Mouse (Mus musculus): Measurements from ENCODE around the gene Tff3.

Tff3 gene

DNA sequence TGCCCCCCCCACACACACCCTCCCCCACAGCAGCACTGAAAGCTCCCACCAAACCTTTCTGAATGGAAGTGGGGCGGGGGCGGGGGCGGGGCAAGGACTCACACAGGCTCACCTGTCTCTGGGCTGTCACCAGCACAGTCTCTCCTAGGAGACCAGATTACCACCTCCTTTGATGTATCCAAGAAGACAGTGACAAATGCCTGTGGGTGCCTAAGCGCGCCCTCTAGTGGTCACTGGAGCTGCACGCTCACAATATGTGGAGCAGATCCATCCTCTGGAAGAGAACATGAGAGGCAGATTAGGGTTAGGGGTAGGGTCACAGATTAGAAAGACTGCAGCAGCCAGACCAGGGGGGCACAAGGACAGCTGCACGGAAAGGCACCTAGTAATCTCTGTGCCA lies 10.0 kb downstream of the Tff3 start:
- DNase-seq, result peak; percentile 79

DNA sequence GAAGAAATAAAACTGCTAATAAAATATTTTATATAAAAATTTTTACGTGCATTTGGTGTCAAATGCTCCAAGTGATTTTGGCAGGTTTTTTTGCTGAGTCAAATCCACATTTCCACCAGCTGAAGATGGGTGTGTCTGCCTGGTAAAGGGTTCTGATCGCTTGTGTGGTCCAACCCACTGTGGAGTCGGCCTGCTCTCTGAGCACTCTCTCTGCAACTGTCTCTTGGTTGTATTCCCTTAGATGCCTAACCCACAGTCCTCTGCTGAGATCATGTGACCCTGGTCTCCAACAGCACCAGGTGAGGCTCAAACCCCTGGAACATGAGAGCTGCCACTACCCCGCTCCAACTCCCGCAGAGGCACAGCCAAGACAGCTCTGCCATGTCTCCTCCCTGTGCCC lies 11.5 kb downstream of the Tff3 start:
- DNase-seq, result no peak

DNA sequence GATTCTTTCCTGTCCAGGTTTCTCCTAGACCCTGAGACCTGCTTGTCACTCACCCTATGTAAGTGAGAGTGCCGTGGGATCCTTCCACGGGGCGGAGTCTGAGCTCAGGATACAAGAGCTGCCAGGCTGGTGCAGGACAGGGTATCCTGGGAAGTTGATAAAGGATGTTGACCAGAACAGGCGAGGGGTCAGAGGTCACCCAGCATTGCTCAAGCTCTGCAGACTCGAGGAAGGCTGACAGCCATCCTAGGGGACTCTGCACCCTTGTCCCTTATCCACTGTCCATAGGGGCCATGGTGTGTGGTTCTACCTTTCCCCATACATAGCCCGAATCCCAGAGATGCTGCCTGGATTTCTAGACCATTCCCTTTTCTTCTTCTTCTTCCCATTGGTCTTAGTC lies 13.4 kb downstream of the Tff3 start:
- DNase-seq, result no peak

DNA sequence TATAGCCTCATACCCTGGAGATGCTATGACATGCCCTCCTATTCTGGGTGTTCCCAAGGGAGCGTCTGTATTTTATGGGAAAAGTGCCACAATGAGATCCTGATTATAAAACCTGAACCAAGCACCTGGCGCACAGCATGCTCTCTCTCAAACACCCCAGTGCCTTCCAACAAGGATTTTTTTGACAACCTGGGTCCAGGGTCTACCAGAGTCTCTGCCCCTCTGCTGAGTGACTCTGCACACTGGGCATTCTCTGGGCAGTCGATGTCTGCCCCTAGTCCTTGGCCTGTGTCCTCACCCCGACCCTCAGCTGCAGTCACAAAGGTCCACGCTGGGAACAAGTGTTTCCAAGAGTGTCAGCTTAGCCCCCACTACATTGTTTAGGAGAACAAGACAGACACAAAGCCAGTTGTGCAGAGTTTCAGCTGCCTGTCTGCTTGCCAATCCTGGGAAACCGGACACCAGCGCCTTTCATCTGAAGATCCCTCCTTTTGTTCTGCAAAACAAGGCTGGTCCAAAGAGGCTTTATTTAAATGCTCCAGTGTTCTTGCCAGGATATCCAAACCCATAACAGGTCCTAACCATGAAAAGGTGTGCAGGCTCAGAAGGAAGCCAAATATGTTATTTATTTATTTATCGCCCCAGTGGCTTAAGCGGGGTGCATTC lies 16.1 kb downstream of the Tff3 start:
- DNase-seq, result no peak

DNA sequence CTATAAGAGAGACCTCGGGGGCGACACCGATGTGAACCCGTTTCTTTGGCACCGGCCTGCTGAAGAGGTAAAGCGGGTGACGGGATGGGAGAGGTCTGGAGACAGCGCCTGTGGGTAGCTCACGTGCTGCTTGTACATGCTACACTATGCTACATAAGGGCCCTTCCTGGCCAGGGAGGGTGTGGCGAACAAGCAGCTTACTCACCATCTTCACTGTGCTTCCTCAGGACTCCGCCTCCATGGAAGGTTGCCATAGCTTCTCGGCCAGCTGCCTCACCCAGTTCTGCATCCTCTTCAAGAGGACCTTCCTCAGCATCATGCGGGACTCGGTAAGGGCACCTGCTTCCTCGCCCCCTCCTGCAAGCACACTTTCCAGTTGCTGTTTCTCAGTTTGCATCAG lies 21.1 kb downstream of the Tff3 start:
- DNase-seq, result no peak

- DNase-seq, result no peak
Measured at GRCm38 (mm10) chr17:31103823-31104222, 25.6 kb downstream of the Tff3 start.

DNA sequence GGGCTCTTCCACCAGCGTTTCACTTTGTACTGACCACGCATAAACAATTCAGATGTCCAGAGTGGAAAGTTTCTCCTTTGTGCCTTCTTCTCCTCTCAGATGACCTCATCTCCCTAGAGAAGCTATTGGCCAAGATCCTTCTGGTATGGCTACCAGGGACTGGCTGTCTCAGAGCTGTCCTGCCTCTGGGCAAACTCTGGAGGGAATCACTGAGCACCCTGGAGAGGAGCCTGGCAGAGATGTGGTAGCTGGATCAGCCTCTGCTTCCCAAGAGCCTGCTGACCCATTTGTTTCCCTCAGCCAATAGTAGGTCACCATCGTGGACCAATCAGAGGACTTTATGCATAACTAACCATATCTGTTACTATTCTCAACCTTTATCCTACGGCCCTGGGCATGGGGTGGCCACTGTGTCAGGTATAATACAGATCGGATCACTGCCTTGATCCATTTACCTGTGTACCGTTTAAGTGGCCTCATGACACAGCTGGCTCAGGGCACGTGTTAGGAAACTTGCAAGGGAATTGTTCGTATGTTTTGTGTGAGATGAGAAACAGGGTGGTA lies 26.4 kb downstream of the Tff3 start:
- DNase-seq, result no peak

GRCm38 (mm10) chr17:31098788-31099187 lies 30.7 kb downstream of the Tff3 start:
- DNase-seq, result no peak

- DNase-seq, result no peak
Measured at GRCm38 (mm10) chr17:31096893-31097292, 32.6 kb downstream of the Tff3 start.

- DNase-seq, result no peak
Measured at GRCm38 (mm10) chr17:31095570-31095969, 33.9 kb downstream of the Tff3 start.

- no peak for DNase-seq
Measured at GRCm38 (mm10) chr17:31094781-31095180, 34.7 kb downstream of the Tff3 start.

DNA sequence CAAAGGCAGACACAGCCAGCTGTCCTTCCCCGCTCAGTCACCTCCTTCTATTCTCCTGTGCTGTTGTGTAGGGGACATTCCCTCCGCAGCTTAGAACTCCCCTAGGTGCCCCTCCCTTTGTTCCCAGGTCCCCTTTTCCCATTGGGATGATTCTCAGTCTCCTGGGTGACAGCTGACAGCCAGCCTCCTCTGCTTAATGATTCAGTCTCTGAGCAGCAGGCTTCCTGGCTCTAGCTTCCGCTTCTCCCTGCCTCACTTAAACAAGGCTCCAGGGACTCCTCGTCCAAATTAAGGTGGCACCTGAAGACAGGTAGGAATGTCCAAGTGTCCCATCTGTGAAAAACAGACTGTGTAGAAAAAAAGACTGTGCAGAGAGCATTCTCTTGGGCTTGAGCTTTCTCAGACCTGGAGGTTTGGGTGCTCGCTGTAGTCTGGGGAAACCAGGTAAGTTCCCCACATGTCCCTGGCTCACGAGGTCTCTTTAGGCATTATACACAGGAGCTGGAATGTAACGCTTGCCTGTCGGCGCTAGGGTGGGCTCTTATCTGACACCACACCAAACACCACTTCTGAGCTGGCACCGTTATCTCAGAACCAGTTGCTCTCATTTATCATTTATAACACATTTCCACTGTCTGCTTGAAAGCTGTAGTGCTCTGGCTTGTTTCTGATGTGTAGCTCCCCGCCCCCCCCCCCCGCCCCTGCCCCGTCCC lies 38.3 kb downstream of the Tff3 start:
- no peak for DNase-seq

- DNase-seq, result no peak
Measured at GRCm38 (mm10) chr17:31089848-31090247, 39.6 kb downstream of the Tff3 start.

DNA sequence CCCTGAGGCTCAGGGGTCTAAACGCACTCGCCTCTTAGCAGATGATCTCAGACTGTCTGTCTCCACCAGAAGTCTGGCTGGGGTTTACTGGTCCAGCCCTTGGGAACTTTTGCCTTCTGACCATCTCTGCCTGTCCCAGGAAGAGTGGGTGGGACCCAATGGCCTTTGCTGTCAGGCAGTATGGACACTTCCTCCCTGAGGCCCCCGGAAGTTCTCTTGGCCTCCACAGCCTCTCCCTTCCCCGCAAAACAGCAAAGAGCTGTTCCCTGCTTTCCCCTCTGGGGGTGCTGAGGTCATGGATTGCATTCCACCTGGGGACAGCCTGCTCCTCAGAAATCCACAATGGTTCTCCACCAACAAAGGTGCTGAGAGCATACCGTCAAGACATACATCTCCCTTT lies 40.7 kb downstream of the Tff3 start:
- DNase-seq, result no peak

DNA sequence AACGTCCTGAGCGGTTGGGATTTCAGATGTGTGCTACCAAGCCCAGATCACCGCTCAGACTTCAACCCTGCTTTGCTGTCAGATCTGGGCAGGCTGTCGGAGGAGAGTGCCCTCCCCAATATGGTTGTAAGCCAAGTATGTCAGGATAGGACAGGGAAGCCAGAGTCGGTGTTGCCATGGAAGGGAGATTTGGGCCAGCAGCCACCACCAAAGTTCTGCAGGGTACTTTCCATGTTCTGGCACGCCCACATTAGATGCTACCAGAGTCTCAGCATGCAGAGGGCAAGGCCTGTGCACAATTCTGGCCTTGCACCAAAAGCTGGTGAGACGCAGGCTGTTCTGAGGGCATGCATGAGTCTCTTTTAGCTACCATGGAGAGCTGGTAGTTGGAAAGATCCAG lies 43.2 kb downstream of the Tff3 start:
- DNase-seq, result no peak

GRCm38 (mm10) chr17:31085519-31085918 lies 43.9 kb downstream of the Tff3 start:
- DNase-seq, result no peak

GRCm38 (mm10) chr17:31082296-31083078 lies 47.0 kb downstream of the Tff3 start:
- no peak for DNase-seq

- DNase-seq, result no peak
Measured at GRCm38 (mm10) chr17:31079078-31079840, 50.2 kb downstream of the Tff3 start.

DNA sequence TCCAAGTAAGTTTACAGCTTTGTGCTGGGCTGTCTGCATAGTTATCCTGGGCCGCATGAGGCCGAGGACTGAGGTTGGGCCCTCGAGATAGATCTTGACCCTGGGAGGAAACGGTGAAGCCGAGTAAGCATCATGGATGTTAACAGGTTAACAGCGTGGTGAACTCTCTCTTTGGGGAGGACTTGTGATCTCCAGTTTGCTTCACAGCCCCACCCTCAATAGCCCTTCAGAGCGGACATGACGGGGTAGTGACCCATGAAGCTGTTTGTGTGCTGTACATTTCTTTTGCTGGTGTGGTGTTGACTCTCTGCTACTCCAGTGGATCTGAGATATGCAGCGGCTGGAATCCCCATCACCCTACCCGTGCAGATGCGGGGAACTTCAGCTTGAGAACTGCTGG lies 50.9 kb downstream of the Tff3 start:
- DNase-seq, result no peak

GRCm38 (mm10) chr17:31077561-31077960 lies 51.9 kb downstream of the Tff3 start:
- no peak for DNase-seq

DNA sequence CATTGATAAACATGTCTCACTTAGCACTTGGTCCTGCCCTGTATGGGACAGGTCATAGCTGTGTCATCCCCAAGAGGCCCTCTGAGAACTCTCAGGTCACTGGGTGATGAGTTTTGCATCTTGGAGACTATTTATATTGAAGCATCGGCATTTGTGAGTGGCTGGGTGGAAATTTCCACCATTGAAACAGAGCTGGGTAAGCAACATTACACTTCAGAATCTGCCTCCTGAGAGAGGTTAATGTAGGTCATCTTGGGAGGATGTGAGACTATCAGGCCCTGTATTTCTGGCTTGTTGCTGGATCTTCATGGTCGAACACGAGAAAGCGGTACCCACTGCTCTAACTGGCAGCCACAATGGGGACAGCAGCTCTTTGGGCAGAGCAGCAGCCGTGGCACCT lies 54.0 kb downstream of the Tff3 start:
- DNase-seq, result no peak
